Mouse (Mus musculus) WW6 (cell line): ENCODE results near the gene Crybb3.
A peak's percentile ranks its signal among the peaks of the same experiment; 100 is the strongest.

Source experiments
- DNase-seq: peaks from one replicate; pipeline ENCODE4 v3.0.0-alpha.2; 2013; ENCODE audit warnings: low read depth, low spot score

Crybb3 gene

GRCm38 (mm10) chr5:113105035-113105434 lies 23.7 kb upstream of the Crybb3 start:
- DNase-seq: no peak

GRCm38 (mm10) chr5:113102455-113102854 lies 21.1 kb upstream of the Crybb3 start:
- no peak for DNase-seq

- DNase-seq: no peak
These were observed 20.1 kb upstream of the Crybb3 start for GRCm38 (mm10) chr5:113101457-113101856.

GRCm38 (mm10) chr5:113100422-113100821 lies 19.0 kb upstream of the Crybb3 start:
- DNase-seq: no peak

GRCm38 (mm10) chr5:113099546-113099945 lies 18.2 kb upstream of the Crybb3 start:
- peak; percentile 49 for DNase-seq

- DNase-seq: no peak
These were observed 16.2 kb upstream of the Crybb3 start for GRCm38 (mm10) chr5:113097551-113097950.

- DNase-seq: no peak
These were observed 14.1 kb upstream of the Crybb3 start for GRCm38 (mm10) chr5:113095456-113095855.

- DNase-seq: no peak
These were observed 11.0 kb upstream of the Crybb3 start for GRCm38 (mm10) chr5:113092406-113092805.

GRCm38 (mm10) chr5:113091162-113091561 lies 9.8 kb upstream of the Crybb3 start:
- DNase-seq: no peak

GRCm38 (mm10) chr5:113090750-113091149 lies 9.4 kb upstream of the Crybb3 start:
- DNase-seq: no peak

- no peak for DNase-seq
These were observed 8.8 kb upstream of the Crybb3 start for GRCm38 (mm10) chr5:113090077-113090690.

- no peak for DNase-seq
These were observed 6.1 kb upstream of the Crybb3 start for GRCm38 (mm10) chr5:113087465-113087864.

- no peak for DNase-seq
These were observed 5.6 kb upstream of the Crybb3 start for GRCm38 (mm10) chr5:113086990-113087389.

- DNase-seq: no peak
These were observed 5.1 kb upstream of the Crybb3 start for GRCm38 (mm10) chr5:113086439-113086838.

GRCm38 (mm10) chr5:113085931-113086330 lies 4.5 kb upstream of the Crybb3 start:
- DNase-seq: no peak

- DNase-seq: no peak
These were observed 2.9 kb upstream of the Crybb3 start for GRCm38 (mm10) chr5:113084309-113084708.

GRCm38 (mm10) chr5:113082356-113083168 lies 1.2 kb upstream of the Crybb3 start:
- DNase-seq: no peak

GRCm38 (mm10) chr5:113081020-113081419 lies 364 bp downstream of the Crybb3 start:
- DNase-seq: no peak

- DNase-seq: no peak
These were observed 1.6 kb downstream of the Crybb3 start for GRCm38 (mm10) chr5:113079783-113080182.

GRCm38 (mm10) chr5:113078686-113079085 lies 2.7 kb downstream of the Crybb3 start:
- no peak for DNase-seq

GRCm38 (mm10) chr5:113070017-113070416 lies 11.4 kb downstream of the Crybb3 start, which contains the start of gene Crybb2:
Gene Crybb2 (minus strand): TSS chr5:113070117.
- DNase-seq: no peak

- DNase-seq: peak; percentile 46
These were observed 27.1 kb downstream of the Crybb3 start for GRCm38 (mm10) chr5:113054308-113054707.

- no peak for DNase-seq
These were observed 30.7 kb downstream of the Crybb3 start for GRCm38 (mm10) chr5:113050581-113051185.
